Mouse (Mus musculus) right cerebral cortex, postnatal 36 days (tissue): ENCODE measurements around the gene Car2.

ENCODE experiments used
- DNase-seq, 2 experiments: peaks; one replicate each; pipeline ENCODE4 v3.0.0; 2022; ENCODE audit warnings: low spot score in 2 of 2, mixed read lengths in 1 of 2

The Car2 gene

DNA sequence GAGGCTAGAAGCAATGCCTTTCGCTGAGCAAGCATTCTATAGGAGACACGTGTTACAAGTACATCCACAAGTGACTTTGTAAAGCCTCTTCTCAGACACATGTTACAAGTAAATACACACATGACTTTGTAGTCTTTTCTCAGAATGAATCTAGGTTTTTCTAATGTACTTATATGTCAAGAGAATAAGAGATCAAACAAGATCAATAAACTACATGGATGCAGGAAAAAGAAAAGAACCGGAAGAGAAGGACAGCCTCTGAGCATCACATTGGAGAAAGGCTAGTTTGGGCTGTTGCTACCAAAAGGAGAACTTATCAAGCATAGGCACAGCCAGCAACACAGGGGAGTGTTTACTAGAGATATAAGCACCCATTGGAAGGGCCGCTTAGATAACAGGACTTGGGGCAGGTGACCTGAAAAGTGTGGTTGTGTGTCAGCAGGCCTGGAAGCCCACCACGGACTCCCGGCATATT lies 7.3 kb upstream of the Car2 start:
- no peak for DNase-seq

DNA sequence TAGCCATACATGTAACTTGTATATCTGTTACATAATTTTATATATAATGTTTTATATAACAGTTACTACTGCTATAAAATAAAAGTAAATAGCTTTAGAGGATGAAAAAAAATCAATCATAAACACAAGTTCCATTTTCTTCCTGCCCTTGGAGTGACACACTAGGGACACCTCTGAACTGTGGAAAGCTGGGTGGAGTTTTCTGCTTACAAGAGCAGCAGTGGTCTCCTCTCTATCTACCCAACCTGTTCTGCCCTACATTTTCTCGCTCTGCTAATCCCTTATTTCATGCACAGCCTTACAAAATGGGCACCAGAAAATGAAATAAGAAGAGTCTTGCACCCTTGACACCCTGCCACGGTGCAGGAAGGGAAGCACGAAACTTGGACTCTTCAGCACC lies 6.8 kb upstream of the Car2 start:
- no peak for DNase-seq

GRCm38 (mm10) chr3:14880277-14880676 lies 5.8 kb upstream of the Car2 start:
- DNase-seq, result no peak

- no peak for DNase-seq
Measured at GRCm38 (mm10) chr3:14882005-14882404, 4.1 kb upstream of the Car2 start.

- DNase-seq, result no peak
Measured at GRCm38 (mm10) chr3:14882756-14883155, 3.3 kb upstream of the Car2 start.

GRCm38 (mm10) chr3:14884826-14885225 lies 1.2 kb upstream of the Car2 start:
- no peak for DNase-seq

DNA sequence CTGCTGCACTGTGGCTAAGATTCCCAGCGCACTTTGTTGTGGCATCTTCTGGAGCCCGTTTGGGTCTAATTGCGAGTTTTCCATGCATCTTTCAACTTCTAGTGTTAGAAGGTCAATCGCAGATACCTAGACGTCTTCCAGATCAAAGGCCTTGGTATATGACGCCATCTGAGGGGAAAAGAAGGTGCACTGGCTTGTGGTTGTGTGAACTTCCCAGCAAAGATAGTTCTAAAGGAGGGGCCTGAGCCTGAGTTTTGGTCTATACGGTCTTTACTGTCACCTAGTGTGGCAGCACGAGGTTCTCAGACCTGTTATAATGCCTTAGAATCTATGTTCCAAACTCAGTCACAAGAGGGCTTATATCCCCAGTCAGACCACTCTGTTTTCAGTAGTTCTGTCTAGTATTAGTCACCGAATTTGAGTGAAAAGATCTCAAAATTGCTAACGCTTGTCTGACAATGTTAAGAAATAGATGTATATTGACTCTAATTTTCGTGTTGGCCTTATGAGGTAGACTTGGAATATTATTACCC lies 1.1 kb downstream of the Car2 start:
- no peak for DNase-seq

DNA sequence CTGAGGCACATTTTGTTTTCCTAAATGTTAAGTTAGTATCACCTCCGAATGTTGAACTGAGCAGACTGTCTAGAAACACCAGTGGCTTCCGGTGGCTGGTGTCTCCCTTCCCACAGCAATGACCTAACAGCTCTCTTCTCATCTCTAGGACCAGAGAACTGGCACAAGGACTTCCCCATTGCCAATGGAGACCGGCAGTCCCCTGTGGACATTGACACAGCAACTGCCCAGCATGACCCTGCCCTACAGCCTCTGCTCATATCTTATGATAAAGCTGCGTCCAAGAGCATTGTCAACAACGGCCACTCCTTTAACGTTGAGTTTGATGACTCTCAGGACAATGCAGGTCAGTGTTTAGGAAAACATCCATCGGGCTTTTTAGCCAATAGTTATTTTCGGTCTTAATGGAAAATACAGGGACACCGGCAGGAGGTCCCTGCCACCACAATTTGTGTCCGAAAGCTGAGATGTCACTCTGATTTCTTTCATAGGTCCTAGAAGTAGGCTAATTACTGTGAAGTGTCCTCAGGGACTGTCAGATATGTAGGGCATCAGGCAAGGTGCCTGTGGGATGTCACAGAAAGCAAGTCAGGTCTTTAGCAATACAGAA lies 1.7 kb downstream of the Car2 start:
- no peak for DNase-seq

DNA sequence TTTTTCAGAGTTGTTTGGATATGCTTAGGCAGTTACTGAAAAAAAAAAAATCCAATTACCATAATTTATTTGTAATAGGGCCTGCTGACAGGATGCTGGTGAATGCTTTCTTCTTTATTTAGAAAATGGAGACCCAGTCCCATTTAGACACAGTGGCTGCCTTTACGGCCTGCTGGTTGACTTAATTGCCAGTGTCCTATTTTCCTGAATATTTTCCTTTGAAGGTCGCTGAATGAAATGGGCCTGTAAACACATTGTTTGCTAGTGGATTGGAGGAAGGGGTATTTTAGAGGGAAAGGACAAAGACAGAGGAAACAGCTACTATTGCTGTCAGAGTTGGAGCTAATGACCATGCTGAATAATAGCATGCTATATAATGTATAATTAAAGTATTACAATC lies 2.5 kb downstream of the Car2 start:
- DNase-seq, result no peak

DNA sequence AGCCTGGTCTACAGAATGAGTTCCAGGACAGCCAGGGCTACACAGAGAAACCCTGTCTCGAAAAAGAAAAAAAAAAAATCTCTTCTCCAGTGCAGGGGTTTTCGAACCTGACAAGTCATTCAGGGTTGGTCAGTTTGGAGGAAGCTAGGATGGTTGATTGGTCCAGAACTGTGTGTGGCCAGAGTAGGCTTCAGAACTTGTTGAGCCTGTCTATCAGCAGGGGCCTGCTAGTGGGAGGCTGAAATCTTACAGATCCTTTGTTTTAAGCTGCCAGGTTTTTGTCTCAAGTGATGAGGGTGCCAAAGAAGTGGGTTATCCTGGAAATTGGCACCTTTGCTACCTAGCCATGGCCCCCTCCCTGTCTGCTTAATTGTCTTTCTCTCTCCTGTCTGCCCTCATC lies 3.0 kb downstream of the Car2 start:
- no peak for DNase-seq

DNA sequence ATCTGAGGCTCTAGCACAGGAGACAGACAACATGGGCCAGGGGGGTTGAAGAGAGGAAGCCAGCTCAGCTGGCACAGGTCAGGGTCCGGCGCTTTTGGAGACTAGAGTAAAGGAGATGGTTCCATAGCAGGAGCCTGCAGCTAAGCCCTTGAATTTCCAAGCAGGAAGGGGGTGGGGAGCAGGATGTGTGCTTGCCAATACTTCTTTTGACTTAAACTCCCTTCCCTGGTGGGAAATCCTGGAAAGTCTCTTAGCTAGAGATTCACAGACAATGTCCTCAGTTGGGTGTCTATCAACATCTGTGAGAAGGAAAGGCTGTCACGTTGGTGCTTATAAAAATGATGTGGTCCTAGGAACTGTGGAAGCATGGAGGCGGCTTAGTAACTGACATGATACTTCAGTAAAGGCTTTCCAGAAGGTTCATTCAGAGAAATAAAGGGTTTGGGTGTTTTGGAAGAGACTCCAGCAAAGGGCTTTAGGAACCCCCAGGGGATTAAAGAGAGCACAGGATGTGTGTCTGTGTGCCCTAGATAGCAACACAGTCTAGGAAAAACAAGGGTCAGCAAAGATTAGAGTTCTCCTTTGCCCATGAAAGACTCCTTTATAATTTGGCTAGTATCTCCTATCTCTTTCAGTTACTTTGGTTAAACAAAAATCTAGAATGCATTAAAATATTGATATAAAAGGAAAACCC lies 3.8 kb downstream of the Car2 start:
- no peak for DNase-seq

GRCm38 (mm10) chr3:14892991-14893390 lies 6.9 kb downstream of the Car2 start:
- DNase-seq, result no peak

GRCm38 (mm10) chr3:14893700-14894099 lies 7.6 kb downstream of the Car2 start:
- no peak for DNase-seq

GRCm38 (mm10) chr3:14895333-14895732 lies 9.3 kb downstream of the Car2 start:
- DNase-seq, result no peak

DNA sequence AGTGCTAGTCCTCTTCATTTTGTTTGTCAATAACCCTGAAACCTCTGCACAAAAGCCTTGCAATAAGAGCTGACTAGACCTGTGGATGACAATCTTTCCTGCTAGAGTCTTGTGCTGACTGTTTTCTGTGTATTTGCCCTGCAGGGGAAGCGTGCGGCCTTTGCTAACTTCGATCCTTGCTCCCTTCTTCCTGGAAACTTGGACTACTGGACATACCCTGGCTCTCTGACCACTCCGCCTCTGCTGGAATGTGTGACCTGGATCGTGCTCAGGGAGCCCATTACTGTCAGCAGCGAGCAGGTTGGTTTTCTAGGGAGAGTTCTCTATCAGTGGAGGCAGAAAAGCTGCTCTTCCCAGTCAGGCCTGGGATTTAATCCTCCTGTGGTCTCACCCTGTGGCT lies 11.7 kb downstream of the Car2 start:
- DNase-seq, result no peak

GRCm38 (mm10) chr3:14903380-14903779 lies 17.3 kb downstream of the Car2 start:
- DNase-seq, result no peak

- DNase-seq, result no peak
Measured at GRCm38 (mm10) chr3:14904165-14904564, 18.1 kb downstream of the Car2 start.

GRCm38 (mm10) chr3:14907271-14907670 lies 21.2 kb downstream of the Car2 start:
- DNase-seq, result no peak

- DNase-seq, result no peak
Measured at GRCm38 (mm10) chr3:14911992-14912582, 26.0 kb downstream of the Car2 start.

- no peak for DNase-seq
Measured at GRCm38 (mm10) chr3:14913774-14914173, 27.7 kb downstream of the Car2 start.

DNA sequence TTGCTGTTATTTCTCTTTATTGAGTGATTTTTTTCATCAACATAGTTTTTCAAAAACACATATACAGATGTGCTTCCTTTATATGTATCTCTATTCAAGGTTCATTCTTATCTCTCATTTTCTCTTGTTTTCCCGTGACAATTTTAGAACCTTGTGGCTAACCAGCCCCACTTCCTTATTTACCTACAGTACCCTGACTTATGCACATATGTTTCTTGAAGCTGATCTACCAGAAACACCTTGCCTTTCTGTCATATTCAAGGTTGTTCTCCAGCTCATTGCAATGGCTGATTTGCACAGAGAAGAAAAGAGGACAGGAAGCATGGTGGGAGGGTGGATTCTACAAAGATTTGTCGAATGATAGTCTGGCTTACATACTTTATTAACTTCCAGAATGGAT lies 29.3 kb downstream of the Car2 start:
- DNase-seq, result no peak

GRCm38 (mm10) chr3:14917261-14917660 lies 31.2 kb downstream of the Car2 start:
- no peak for DNase-seq

DNA sequence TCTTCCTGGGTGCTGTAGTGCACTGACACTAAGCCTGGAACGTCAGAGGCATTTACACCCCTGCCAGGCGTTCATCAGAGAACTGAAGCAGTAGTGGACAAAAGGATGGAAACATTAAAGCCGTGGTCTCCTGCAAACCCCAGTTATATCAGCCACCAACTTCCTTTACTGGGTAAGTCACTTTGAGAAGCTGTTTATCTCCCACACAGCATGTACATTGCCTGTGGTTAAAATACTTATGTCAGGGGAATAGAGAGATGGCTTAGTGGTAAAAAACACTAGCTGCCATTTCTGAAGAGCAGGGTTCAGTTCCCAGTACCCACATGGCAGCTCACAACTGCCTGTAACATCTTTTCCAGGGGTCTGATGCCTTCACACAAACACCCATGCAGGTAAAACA lies 58.6 kb downstream of the Car2 start:
- DNase-seq, result no peak
